ENCODE assay signal across 34 mouse cellular contexts in genomic region chr5:149092526-149092925, GRCm38 (mm10).
"Had no signal": no experiment of that assay in that cellular context is flagged by ENCODE, and none has a peak within 500 bp of the region (broad histone marks: within the 10 kb centered on the region; RNA-seq: fewer than 3 reads in every experiment).

No protein-coding gene starts in this region.

- H3K4me2 ChIP-seq: heart, embryonic 11.5 days; heart, embryonic 12.5 days; heart, embryonic 13.5 days; heart, embryonic 15.5 days; hindbrain, embryonic 12.5 days; hindbrain, embryonic 13.5 days; hindbrain, embryonic 14.5 days; hindbrain, embryonic 15.5 days; intestine, embryonic 15.5 days; kidney, embryonic 15.5 days had no signal

- H3K4me3 ChIP-seq: heart, embryonic 10.5 days; heart, embryonic 12.5 days; heart, embryonic 13.5 days; heart, embryonic 15.5 days; hindbrain, embryonic 10.5 days; hindbrain, embryonic 12.5 days; hindbrain, embryonic 13.5 days; hindbrain, embryonic 15.5 days; intestine, embryonic 15.5 days; kidney, embryonic 15.5 days; layer of hippocampus, adult 2 months had no signal

- DNase-seq: heart, postnatal 10 days; heart, postnatal 14 days; heart, postnatal 4 days; kidney, adult 11 months; kidney, adult 18-20 months; kidney, adult 2 months; kidney, adult 8-10 months; kidney, adult 9 months; kidney, postnatal 10 days; kidney, postnatal 14 days; kidney, postnatal 25 days; kidney, postnatal 36 days; kidney, postnatal 4 days; layer of hippocampus, adult 9-11 months; layer of hippocampus, postnatal 36 days had no signal

- H3K4me1 ChIP-seq: heart, embryonic 15.5 days; hindbrain, embryonic 10.5 days; hindbrain, embryonic 12.5 days; hindbrain, embryonic 13.5 days; hindbrain, embryonic 15.5 days; intestine, embryonic 15.5 days; kidney, embryonic 15.5 days had no signal

- H3K27ac ChIP-seq: heart, embryonic 10.5 days; heart, embryonic 13.5 days; heart, embryonic 15.5 days; hindbrain, embryonic 10.5 days; hindbrain, embryonic 12.5 days; hindbrain, embryonic 13.5 days; hindbrain, embryonic 14.5 days; hindbrain, embryonic 15.5 days; hindbrain, postnatal 0 days; intestine, embryonic 15.5 days; kidney, embryonic 15.5 days; kidney, postnatal 0 days; layer of hippocampus, adult 2 months had no signal

- H3K36me3 ChIP-seq: heart, embryonic 10.5 days; heart, embryonic 12.5 days; heart, embryonic 13.5 days; heart, embryonic 15.5 days; hindbrain, embryonic 10.5 days; hindbrain, embryonic 12.5 days; hindbrain, embryonic 13.5 days; hindbrain, embryonic 15.5 days; intestine, embryonic 15.5 days; kidney, embryonic 15.5 days had no signal

- ATAC-seq: hindbrain, embryonic 16.5 days; hindbrain, postnatal 0 days; inflammation-experienced regulatory T-cells, adult 6 months; intestine, embryonic 15.5 days; intestine, embryonic 16.5 days; intestine, postnatal 0 days had no signal

- H3K9ac ChIP-seq: heart, embryonic 12.5 days; heart, embryonic 13.5 days; heart, embryonic 15.5 days; hindbrain, embryonic 12.5 days; hindbrain, embryonic 13.5 days; hindbrain, embryonic 14.5 days; hindbrain, embryonic 15.5 days; intestine, embryonic 15.5 days; kidney, embryonic 15.5 days had no signal

- H3K27me3 ChIP-seq: heart, embryonic 12.5 days; heart, embryonic 15.5 days; hindbrain, embryonic 12.5 days; hindbrain, embryonic 13.5 days; hindbrain, embryonic 15.5 days; intestine, embryonic 15.5 days; kidney, embryonic 15.5 days had no signal

- H3K9me3 ChIP-seq: heart, embryonic 10.5 days; heart, embryonic 12.5 days; heart, embryonic 13.5 days; heart, embryonic 15.5 days; hindbrain, embryonic 10.5 days; hindbrain, embryonic 12.5 days; hindbrain, embryonic 13.5 days; hindbrain, embryonic 15.5 days; intestine, embryonic 15.5 days; kidney, embryonic 15.5 days had no signal
